Mouse (Mus musculus) lung, embryonic 16.5 days (tissue): ENCODE results near the gene Efs. TPM values are rescaled to one million over a fixed set of nuclear protein-coding genes. Genes with fewer than 3 reads are reported as not detected.

ENCODE experiments used
- ATAC-seq: fragments of 200-750 bp; cut with Nextera tagmentation; 2 replicates; pipeline ENCODE4 v1.8.0; 2017; ENCODE audit warnings: low read depth, mild to moderate bottlenecking, moderate library complexity
- H3K27ac ChIP-seq: fragments of 300-500 bp; sonication (generic); 2 replicates; pipeline ENCODE4 v1.5.1; 2014; ENCODE audit warnings: mild to moderate bottlenecking, control low read depth, low read length
- H3K27me3 ChIP-seq: fragments of 300-500 bp; sonication (generic); 2 replicates; pipeline ENCODE4 v1.6.1; 2014; ENCODE audit warnings: low read depth, low read length, mixed read lengths; ENCODE audit not compliant: control insufficient read depth, insufficient read depth
- H3K36me3 ChIP-seq: fragments of 300-500 bp; sonication (generic); 2 replicates; pipeline ENCODE4 v1.6.1; 2014; ENCODE audit warnings: low read length; ENCODE audit not compliant: control insufficient read depth, insufficient read depth
- H3K4me1 ChIP-seq: fragments of 300-500 bp; sonication (generic); replicated peaks from 2 replicates; pipeline ENCODE4 v1.6.1; 2014; ENCODE audit warnings: low read length, mixed read lengths; ENCODE audit not compliant: control insufficient read depth, insufficient read depth
- H3K4me2 ChIP-seq: fragments of 300-500 bp; sonication (generic); 2 replicates; pipeline ENCODE4 v1.6.1; 2014; ENCODE audit warnings: low read depth, low read length, control low read depth
- H3K4me3 ChIP-seq: fragments of 300-500 bp; sonication (generic); 2 replicates; pipeline ENCODE4 v1.5.1; 2014; ENCODE audit warnings: mild to moderate bottlenecking, low read length, control low read depth
- H3K9ac ChIP-seq: fragments of 300-500 bp; sonication (generic); 2 replicates; pipeline ENCODE4 v1.6.1; 2014; ENCODE audit warnings: low read length, control low read depth
- H3K9me3 ChIP-seq: fragments of 300-500 bp; sonication (generic); 2 replicates; pipeline ENCODE4 v1.6.1; 2016; ENCODE audit warnings: low read length; ENCODE audit not compliant: control insufficient read depth
- WGBS: fragments of 180-500 bp; shearing (Covaris S2); extraction: QIAGEN DNeasy Blood & Tissue Kit; methylation state at CpG from one replicate; pipeline ENCODE4 v1.1.7; 2014; 5-methylcytosine and 5-hydroxymethylcytosine counted together
- polyA plus RNA-seq: library from polyadenylated mRNA; unstranded; fragments of >200 nt; fragmentation: Nextera tagmentation; extraction: Ambion mirVana; gene quantifications from 2 replicates; pipeline ENCODE4 v1.2.1, GENCODE M21; 2015

Efs gene
- polyA plus RNA-seq, 1 experiment from 2014 or later, result 26.0 TPM

DNA sequence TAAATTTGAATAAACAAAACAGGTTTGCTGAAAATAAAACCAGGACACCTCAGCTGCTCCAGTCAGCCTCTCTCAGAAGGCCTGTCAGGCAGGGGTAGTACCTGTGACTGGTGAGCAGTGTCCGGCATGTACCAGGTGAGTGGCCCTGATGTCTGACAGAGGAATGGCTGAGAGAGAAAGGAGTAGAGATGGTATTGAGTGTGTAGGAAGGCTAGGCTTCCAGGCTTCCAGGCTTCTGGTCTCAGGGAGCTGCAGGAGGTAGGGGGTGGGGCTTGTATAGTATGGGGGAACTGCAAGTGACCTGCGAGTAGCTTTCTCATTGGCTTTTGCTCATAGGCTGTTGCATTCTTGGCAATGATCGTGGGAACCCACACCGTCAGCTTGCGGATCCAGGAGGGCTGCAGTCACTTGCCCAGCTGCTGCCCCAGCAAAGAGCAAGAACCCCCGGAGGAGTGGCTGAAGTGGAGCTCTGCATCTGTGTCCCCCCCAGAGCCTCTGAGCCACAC, 6.8 kb upstream of the Efs start, which contains the start of gene Il25:
Gene Il25, plus strand, starts transcription at position 51 of the 506 bp plus-strand sequence.
- 24% methylated on average over 6 of the region's 6 CpGs for WGBS
- ATAC-seq, result peak; percentile 20; the same call in 1 of the 2 replicates

GRCm38 (mm10) chr14:54930431-54930830, 4.5 kb upstream of the Efs start:
- H3K36me3 ChIP-seq, result no peaks in the 10 kb centered on the region
- H3K4me2 ChIP-seq, result no peak overlapping the region
- no peak overlapping the region for H3K9ac ChIP-seq
- no peaks in the 10 kb centered on the region for H3K9me3 ChIP-seq
- H3K27ac ChIP-seq, result no peak overlapping the region
- no peak overlapping the region for H3K4me3 ChIP-seq
- H3K4me1 ChIP-seq, result peaks cover 6% of the 10 kb centered on the region
- no peak for ATAC-seq
- WGBS, result 33% methylated on average over 2 of the region's 2 CpGs
- H3K27me3 ChIP-seq, result peaks cover 2% of the 10 kb centered on the region; the same call in 1 of the 2 replicates

More for the DNA sequence above, 6.8 kb upstream of the Efs start, which contains the start of gene Il25:
- H3K4me3 ChIP-seq, result no peak within 1 kb of the TSS
- no peak within 1 kb of the TSS for H3K4me2 ChIP-seq
- no peaks in the 10 kb centered on the region for H3K27me3 ChIP-seq
- no peak within 1 kb of the TSS for H3K27ac ChIP-seq
- no peaks in the 10 kb centered on the region for H3K9me3 ChIP-seq
- H3K36me3 ChIP-seq, result no peaks in the 10 kb centered on the region
- H3K9ac ChIP-seq, result no peak within 1 kb of the TSS
- H3K4me1 ChIP-seq, result peaks cover 3% of the 10 kb centered on the region; the same call in 1 of the 2 replicates

DNA sequence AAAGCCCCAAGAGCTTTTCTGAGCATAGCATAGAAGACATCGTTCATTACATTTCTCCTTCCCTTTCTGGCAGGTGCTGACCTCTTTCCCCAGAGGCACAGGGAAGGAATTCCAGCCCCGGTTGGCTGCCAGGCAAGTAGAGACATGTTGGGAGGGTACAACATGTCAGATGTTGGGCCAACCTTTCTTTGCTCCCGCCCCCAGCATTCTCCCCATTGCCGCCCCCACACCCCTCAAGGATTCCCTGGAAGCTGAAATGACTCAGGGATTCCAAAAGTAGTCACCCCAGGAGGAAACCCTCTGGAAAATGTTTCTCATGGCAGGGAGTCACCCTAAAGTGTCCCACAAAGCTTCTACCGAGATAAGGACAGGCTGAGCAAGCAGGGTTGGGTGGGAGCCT, 3.9 kb upstream of the Efs start:
- no peak overlapping the region for H3K4me3 ChIP-seq
- peaks cover 3% of the 10 kb centered on the region; the same call in 1 of the 2 replicates for H3K27me3 ChIP-seq
- no peaks in the 10 kb centered on the region for H3K36me3 ChIP-seq
- no peaks in the 10 kb centered on the region for H3K9me3 ChIP-seq
- H3K4me1 ChIP-seq, result peaks cover 12% of the 10 kb centered on the region
- ATAC-seq, result no peak
- H3K4me2 ChIP-seq, result no peak overlapping the region
- no peak overlapping the region for H3K27ac ChIP-seq
- no peak overlapping the region for H3K9ac ChIP-seq
- 63% methylated on average over 5 of the region's 5 CpGs for WGBS

DNA sequence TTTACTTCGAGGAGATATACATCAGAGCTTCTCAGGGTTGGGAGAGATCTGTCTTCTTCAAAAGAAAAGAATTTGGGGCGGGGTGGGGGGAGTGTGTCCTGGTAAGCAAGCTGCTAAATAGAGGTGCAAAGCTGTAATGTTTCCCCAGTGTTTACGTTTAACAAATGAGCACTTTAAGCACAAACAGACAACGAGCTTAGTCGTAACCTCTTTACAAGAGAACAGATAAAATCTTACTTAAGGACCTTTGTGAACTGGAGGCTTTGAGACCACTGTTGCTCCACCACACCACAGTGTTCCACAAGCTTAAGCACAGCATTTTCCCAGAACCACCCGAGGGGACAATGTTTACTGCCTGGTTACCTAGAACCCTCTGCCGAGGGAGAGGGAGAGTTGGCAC, 1.4 kb upstream of the Efs start:
- H3K27me3 ChIP-seq, result peaks cover 3% of the 10 kb centered on the region; the same call in 1 of the 2 replicates
- no peaks in the 10 kb centered on the region for H3K9me3 ChIP-seq
- H3K36me3 ChIP-seq, result no peaks in the 10 kb centered on the region
- peaks cover 17% of the 10 kb centered on the region for H3K4me1 ChIP-seq
- peak overlapping the region; percentile 79 for H3K9ac ChIP-seq
- H3K4me3 ChIP-seq, result peak overlapping the region; percentile 55
- peak overlapping the region; percentile 97 for H3K27ac ChIP-seq
- 18% methylated on average over 7 of the region's 7 CpGs for WGBS
- no peak for ATAC-seq
- peak overlapping the region; percentile 84 for H3K4me2 ChIP-seq

- Histone ChIP-seq H3K4me3 (peak overlapping the region; percentile 55), H3K27me3 (peaks cover 3% of the 10 kb centered on the region; the same call in 1 of the 2 replicates), H3K27ac (peak overlapping the region; percentile 97), H3K9ac (peak overlapping the region; percentile 79), H3K4me1 (peaks cover 17% of the 10 kb centered on the region), H3K9me3 (no peaks in the 10 kb centered on the region), H3K4me2 (peak overlapping the region; percentile 84), H3K36me3 (peaks cover 5% of the 10 kb centered on the region)
- peak; percentile 82 for ATAC-seq
- 1% methylated on average over 51 of the region's 58 CpGs for WGBS
Measured at GRCm38 (mm10) chr14:54926401-54927158, 654 bp upstream of the Efs start.

DNA sequence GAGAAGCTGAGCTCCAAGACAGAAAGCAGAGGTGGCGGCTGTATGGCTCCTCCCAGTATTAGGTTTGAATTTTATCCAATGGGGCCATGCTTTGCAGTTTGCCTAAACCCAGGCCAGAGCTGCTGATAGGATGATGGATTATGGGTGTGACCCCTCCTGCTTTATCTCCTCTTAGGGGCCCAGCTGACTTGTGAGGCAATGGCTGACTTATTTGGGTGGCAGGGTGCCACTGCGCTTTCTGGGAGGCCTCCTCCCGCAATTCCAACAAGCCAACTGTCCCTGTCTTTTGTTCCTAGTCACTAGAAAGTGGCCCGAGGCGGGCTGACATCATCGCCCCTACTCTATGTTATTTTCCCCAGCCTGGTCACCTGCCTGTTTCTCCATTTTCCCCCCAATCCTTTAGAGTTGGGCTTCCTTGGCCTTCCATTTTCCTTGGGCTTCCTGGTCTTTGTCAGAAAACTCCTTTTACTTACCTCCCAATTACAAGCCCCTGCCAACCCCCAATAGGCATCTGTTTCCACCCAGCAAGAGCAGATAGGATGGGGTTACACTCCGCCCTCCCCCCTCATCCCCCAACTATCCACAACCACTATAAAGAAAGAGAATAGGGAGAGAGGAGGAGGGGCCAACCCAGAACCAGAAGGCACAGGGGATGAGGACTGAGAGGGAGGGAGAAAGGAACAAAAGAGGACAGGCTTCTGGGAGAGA, 1.1 kb downstream of the Efs start:
- H3K4me1 ChIP-seq, result peaks cover 17% of the 10 kb centered on the region
- H3K36me3 ChIP-seq, result peaks cover 12% of the 10 kb centered on the region
- H3K9me3 ChIP-seq, result 0 out of 2 replicates have a peak, but pooled peaks cover 4% of the 10 kb centered on the region
- peak overlapping the region; percentile 84 for H3K4me2 ChIP-seq
- H3K9ac ChIP-seq, result peak overlapping the region; percentile 79
- peaks cover 3% of the 10 kb centered on the region; the same call in 1 of the 2 replicates for H3K27me3 ChIP-seq
- peak; percentile 32 for ATAC-seq
- peak overlapping the region; percentile 97 for H3K27ac ChIP-seq
- WGBS, result 30% methylated on average over 7 of the region's 7 CpGs
- peak overlapping the region; percentile 55 for H3K4me3 ChIP-seq

- H3K4me1 ChIP-seq, result peaks cover 12% of the 10 kb centered on the region
- 0 out of 2 replicates have a peak, but pooled peaks cover 4% of the 10 kb centered on the region for H3K9me3 ChIP-seq
- no peak overlapping the region for H3K9ac ChIP-seq
- no peaks in the 10 kb centered on the region for H3K27me3 ChIP-seq
- no peak overlapping the region for H3K4me2 ChIP-seq
- H3K27ac ChIP-seq, result no peak overlapping the region
- ATAC-seq, result no peak
- no peak overlapping the region for H3K4me3 ChIP-seq
- peaks cover 22% of the 10 kb centered on the region for H3K36me3 ChIP-seq
- 87% methylated on average over 16 of the region's 16 CpGs for WGBS
Measured at GRCm38 (mm10) chr14:54920076-54920685, 5.7 kb downstream of the Efs start.

DNA sequence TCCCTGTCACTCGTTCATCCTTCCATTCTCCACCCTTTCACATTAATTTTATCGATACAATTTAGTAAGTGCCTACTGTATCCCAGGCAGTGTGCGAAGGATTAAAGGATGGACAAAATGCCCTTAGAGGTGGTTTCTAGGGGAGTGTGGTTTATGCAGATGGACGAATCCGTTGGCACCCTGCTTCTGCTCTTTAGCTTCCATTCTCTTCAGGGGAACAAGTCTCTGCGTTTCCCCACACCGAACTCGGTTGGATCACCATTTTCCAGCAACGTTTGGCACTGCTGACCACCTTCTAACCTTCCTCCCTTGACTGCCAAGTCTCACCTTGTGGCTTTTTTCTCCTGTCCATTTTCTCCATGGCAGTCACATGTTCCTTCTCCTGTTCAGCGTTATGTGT, 12.6 kb downstream of the Efs start:
- Histone ChIP-seq H3K4me1 (peaks cover 4% of the 10 kb centered on the region; the same call in 1 of the 2 replicates), H3K9me3 (no peaks in the 10 kb centered on the region), H3K27me3 (no peaks in the 10 kb centered on the region), H3K36me3 (peaks cover 2% of the 10 kb centered on the region; the same call in 1 of the 2 replicates), H3K27ac (peak overlapping the region; percentile 68; the same call in 1 of the 2 replicates), H3K4me3 (peak overlapping the region; percentile 83), H3K4me2 (peak overlapping the region; percentile 99), H3K9ac (peak overlapping the region; percentile 91)
- 17% methylated on average over 10 of the region's 10 CpGs for WGBS
- no peak for ATAC-seq
